7 mouse cellular contexts compared by ENCODE assay signal in genomic region chr13:56755871-56756270, GRCm38 (mm10). TPM values are rescaled to one million over a fixed set of nuclear protein-coding genes. Genes with fewer than 3 reads are reported as not detected.
A peak's percentile ranks its signal among the peaks of the same experiment; 100 is the strongest.
DNase-seq lines count a peak whose midpoint lies in the region; ATAC-seq and TF ChIP-seq lines count a peak whose summit lies in the region.

No protein-coding gene starts in this region.

- H3K4me1 ChIP-seq in liver, postnatal 0 days (ENCODE audit: insufficient read depth): peaks cover 15% of the 10 kb centered on the region

- peak overlapping the region; percentile 60 for H3K27ac ChIP-seq in liver, postnatal 0 days (ENCODE audit: low read depth)

- WGBS in liver, postnatal 0 days (ENCODE audit: insufficient replicate concordance): 45% methylated on average over 6 of the region's 6 CpGs

- H3K4me2 ChIP-seq in liver, postnatal 0 days (ENCODE audit: low read depth, low read length): no peak overlapping the region

- 0 out of 2 replicates have a peak, but pooled peaks have one; percentile 28 for TF ChIP-seq CTCF in brain, embryonic 14.5 days (IDR thresholded peaks at IDR 0.05; ENCODE audit: borderline replicate concordance, extremely low read depth, insufficient read depth, insufficient read length)
- TF ChIP-seq CTCF in liver, postnatal 0 days (IDR thresholded peaks at IDR 0.05; ENCODE audit: low read depth): peak; percentile 67

- no peak overlapping the region for H3K9ac ChIP-seq in liver, postnatal 0 days (replicated peaks)

- no peaks in the 10 kb centered on the region for H3K9me3 ChIP-seq in liver, postnatal 0 days (ENCODE audit: low read length)

- peaks cover 38% of the 10 kb centered on the region for H3K27me3 ChIP-seq in liver, postnatal 0 days (ENCODE audit: insufficient read depth, low read length)

- TF ChIP-seq POLR2A in brain, embryonic 14.5 days (IDR thresholded peaks at IDR 0.05; ENCODE audit: borderline replicate concordance, extremely low read depth, insufficient read depth, insufficient read length, poor library complexity, severe bottlenecking): no peak

- no peaks in the 10 kb centered on the region for H3K36me3 ChIP-seq in liver, postnatal 0 days (replicated peaks; ENCODE audit: insufficient read depth, low read length)

- no peak overlapping the region for H3K4me3 ChIP-seq in liver, postnatal 0 days (ENCODE audit: low read depth, low read length)

- TF ChIP-seq EP300 in liver, postnatal 0 days (IDR thresholded peaks at IDR 0.05; ENCODE audit: low read depth): no peak

- DNase-seq in ovary, postnatal 14 days (ENCODE audit: low spot score): peak; percentile 48
- DNase-seq in ovary, adult 18-20 months (ENCODE audit: low spot score): no peak
- DNase-seq in brain, embryonic 14.5 days (ENCODE audit: low read depth): no peak
- peak; percentile 79 for DNase-seq in liver, postnatal 0 days
- DNase-seq in thymus, postnatal 25 days: peak; percentile 77
- no peak for DNase-seq in embryo, embryonic 9.5 days (ENCODE audit: extremely low spot score)
- DNase-seq in gastrocnemius, postnatal 4 days (ENCODE audit: low spot score in 2 of 2): no peak

- peak; percentile 91 for ATAC-seq in liver, postnatal 0 days

RNA-seq across cellular contexts. Expression of gene Gm45623, which starts 2.2 kb away (rescaled TPM):
- polyA plus RNA-seq in brain, embryonic 14.5 days (2012; rRNA removed): 1.4 and 1.8 TPM in 2 replicates
- not detected in 2 replicates for polyA plus RNA-seq in liver, postnatal 0 days (2015; fragmentation: Nextera tagmentation; extraction: Ambion mirVana)
- total RNA-seq in gastrocnemius, postnatal 4 days (2021): not detected

RNA-seq across cellular contexts. Expression of gene Smad5, which starts 53.1 kb away (rescaled TPM):
- polyA plus RNA-seq in brain, embryonic 14.5 days (2012; rRNA removed): 57.2 and 57.5 TPM in 2 replicates
- 3.5 and 3.8 TPM in 2 replicates for polyA plus RNA-seq in liver, postnatal 0 days (2015; fragmentation: Nextera tagmentation; extraction: Ambion mirVana)
- total RNA-seq in gastrocnemius, postnatal 4 days (2021): 10 to 100 TPM; 47.6 to 52.3 TPM

Comparison
In these comparisons a context has a peak if more than half of its experiments do, and no peak if none do; other contexts are left out.
1. DNase-seq: peak in ovary, postnatal 14 days (single experiment), liver, postnatal 0 days (single experiment) and thymus, postnatal 25 days (single experiment); none in ovary, adult 18-20 months (single experiment), brain, embryonic 14.5 days (single experiment), embryo, embryonic 9.5 days (single experiment) and gastrocnemius, postnatal 4 days (0 of 2).
2. RNA of gene Smad5, which starts 53.1 kb away (polyA plus RNA-seq): 57.2 to 57.5 TPM in brain, embryonic 14.5 days; 3.5 to 3.8 TPM in liver, postnatal 0 days; every median in the first group is over 10 times any median in the second.